Mouse (Mus musculus) right cerebral cortex, adult 18-20 months (tissue): ENCODE results near the gene Mis12.

Experiments used
- DNase-seq: peaks from one replicate; pipeline ENCODE4 v3.0.0; 2022; ENCODE audit warnings: mixed read lengths

The Mis12 gene

DNA sequence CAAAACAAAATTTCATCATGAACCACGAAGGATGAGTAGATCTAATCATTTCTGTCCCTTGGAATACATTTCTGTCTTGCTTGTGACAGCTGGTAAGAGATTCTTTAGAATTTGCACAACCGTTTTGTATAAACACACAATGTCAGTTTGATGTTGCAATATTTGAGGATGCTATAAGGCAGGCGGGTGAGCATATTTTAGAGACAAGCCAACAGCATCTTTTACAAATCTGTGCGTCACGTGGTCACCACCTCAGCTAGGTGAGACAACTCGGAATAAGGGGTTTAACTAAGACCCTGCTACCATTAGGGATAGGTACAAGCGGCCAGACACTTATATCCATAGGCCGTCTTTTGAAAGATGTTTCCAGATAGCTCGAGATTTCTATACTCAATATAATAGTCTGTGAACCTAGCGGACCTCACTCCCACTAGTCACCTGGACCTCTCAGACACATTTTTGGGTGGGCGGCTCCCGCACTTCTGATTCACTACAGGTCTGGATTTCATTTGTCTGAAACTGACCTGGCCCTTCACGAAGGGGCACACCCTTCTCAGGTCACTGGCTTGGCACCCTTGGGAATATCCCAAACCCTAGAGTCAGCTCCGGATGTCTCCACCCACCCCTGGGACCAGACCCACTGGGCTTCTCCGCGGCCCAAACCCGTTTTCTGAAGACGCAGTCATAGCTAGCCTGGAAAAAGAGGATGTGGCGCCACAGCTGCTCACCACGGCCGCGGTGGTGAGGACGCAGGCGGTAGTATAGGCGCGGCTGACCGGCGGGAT, 803 bp upstream of the Mis12 start:
- DNase-seq: no peak

DNA sequence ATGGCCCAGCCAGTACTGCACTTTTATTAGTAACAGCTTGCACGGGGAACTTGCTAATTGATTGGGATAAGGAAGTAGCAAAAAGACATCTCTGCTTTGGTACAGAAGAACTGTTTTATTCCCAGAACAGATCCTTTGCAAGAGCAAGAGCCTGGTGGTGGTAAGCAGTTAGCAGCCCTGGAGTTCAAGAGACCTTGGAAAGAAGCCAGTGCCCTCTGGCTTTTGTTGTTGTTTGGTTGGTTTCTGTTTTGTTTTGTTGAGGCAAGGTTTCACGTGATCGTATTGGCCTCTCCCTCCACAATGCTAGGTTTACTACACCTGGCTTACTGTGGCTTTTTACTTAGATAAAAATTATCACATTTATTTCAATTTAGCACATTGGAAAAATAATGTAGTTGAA, 8.9 kb downstream of the Mis12 start:
- no peak for DNase-seq

- no peak for DNase-seq
Measured at GRCm38 (mm10) chr11:71029403-71030118, 10.2 kb downstream of the Mis12 start.

DNA sequence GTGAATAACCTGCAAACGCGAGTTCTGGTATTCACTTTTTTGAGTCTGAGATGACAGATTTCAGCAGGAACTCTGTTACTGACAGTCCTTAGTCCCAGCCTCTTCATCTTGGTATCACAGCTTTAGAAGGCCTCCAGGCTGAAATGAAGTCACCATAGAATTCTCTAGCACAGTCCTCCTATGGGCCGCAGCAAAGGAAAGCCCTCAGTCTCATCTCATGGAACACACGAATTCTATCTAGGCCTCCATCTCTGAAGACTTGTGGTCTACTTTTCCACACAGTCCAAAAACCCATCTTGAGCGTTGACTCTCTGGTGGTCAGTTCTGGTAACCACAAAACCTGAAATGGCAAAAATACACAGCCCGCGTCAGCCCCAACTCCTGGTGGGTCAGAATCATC, 12.7 kb downstream of the Mis12 start:
- DNase-seq: no peak

GRCm38 (mm10) chr11:71032491-71033162, 13.2 kb downstream of the Mis12 start:
- DNase-seq: peak; percentile 66

DNA sequence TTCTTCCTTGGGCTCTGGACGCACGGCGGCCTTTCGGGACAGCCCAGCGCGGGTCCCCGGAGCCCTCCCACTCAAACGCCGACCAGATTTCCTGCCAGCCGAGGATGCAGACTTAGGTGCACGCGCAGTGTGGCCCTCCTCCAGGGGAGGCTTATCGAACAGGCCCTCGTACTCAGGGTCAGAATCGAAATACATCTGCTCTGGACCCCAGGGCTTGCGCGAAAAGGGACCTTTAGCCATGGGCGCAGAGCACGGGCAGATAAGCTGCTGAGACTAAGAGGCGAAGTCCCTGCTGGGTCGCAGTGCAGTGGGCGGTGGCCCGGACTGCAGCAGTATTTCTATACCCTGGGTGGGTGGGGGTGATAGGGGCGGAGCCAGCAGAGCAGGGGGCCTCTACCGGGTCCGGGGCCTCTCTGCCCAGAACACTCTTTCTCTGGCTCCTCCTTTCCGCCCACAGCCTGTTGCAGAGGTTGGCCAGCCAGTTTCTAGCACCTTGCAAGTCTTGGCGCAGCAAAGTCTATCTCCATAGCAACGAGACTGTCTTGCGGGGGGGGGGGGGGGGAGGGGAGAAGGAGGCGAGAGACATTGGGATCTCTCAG, 13.9 kb downstream of the Mis12 start, which contains the start of gene 6330403K07Rik:
6330403K07Rik (minus strand) TSS at position 351 of the 599 bp plus-strand sequence.
- DNase-seq: peak; percentile 86

GRCm38 (mm10) chr11:71039526-71040298, 20.3 kb downstream of the Mis12 start:
- DNase-seq: no peak

DNA sequence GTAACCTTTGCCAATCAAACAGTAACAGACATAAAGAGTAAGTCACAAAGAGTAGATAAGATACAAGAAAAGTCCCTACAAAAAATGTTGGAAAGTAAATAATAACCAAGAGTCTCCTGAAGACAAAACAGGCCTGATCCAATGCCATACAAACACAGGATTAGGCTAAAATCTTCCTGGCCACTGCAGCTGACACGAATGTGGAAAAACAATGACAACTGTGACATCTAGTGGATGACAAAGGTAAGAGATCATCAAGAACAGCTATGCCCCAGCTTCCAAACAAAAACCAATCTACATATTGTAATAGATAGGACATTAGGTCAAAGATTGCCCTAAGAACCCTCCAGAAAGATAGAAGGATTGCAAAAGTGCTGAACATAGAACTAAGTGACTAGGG, 33.1 kb downstream of the Mis12 start:
- DNase-seq: no peak

DNA sequence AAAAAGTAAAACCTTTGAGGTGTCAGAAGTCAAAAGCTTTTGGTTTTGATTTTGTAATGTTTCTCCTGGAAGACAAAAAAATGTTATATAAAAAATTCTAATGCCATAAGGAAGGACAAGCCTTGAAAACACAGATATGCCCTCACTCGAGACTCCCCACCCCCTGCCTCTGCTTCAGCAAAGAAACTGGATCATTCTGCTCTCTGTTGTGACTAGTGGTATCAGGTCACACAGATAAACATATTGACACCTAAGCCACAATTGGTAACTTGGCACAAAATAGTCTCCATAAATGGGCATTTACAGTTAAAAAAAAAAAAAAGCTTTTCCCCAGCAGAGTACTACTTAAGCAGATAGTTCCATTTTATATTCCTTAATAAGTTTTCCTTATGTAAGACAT, 56.9 kb downstream of the Mis12 start:
- DNase-seq: no peak
